15 mouse cellular contexts compared by ENCODE assay signal in the genomic region with DNA sequence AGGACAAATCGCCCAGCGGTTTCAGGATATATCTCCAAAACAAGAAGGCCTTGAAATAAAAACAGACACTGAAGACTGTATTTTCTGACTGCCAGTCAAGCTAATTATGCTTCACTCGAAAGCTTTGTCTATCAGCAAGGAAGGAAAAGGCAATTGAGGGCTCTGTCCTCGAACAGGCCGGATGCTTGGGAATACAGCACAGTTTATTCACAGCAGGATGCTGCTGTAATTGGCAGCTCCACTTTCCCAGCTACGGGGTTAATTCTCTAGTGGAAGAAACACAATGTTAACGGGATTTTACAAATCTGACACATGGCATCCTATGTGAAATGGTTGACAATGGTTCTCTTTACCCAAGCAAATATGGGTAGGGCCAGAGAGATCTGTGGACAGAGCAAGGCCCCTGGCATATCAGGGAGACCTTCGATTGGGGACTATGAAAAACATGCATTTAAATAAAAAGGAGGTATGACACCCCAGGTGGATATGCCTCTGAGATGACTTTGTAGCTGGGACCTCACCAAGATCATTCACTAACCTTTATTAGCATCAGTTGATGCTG.
DNase-seq lines count a peak whose midpoint lies in the region; ATAC-seq lines count a peak whose summit lies in the region.
"Had no signal": no experiment of that assay in that cellular context is flagged by ENCODE, and none has a peak within 500 bp of the region (broad histone marks: within the 10 kb centered on the region; RNA-seq: fewer than 3 reads in every experiment).

No protein-coding gene starts in this region.

- H3K9me3 ChIP-seq in midbrain, embryonic 13.5 days: no peaks in the 10 kb centered on the region
- H3K9me3 ChIP-seq in midbrain, embryonic 11.5 days (ENCODE audit: control insufficient read depth, low read length): no peaks in the 10 kb centered on the region
- no peaks in the 10 kb centered on the region for H3K9me3 ChIP-seq in forebrain, embryonic 14.5 days (replicated peaks; ENCODE audit: control insufficient read depth, low read length)
- no peaks in the 10 kb centered on the region for H3K9me3 ChIP-seq in midbrain, embryonic 14.5 days (ENCODE audit: control insufficient read depth, low read length)
- H3K9me3 ChIP-seq: lung, embryonic 15.5 days had no signal

- H3K9ac ChIP-seq in midbrain, embryonic 13.5 days (replicated peaks): no peak overlapping the region
- H3K9ac ChIP-seq in midbrain, embryonic 11.5 days (ENCODE audit: low read length): no peak overlapping the region
- H3K9ac ChIP-seq in forebrain, embryonic 14.5 days (ENCODE audit: low read length): no peak overlapping the region
- H3K9ac ChIP-seq in midbrain, embryonic 14.5 days (replicated peaks; ENCODE audit: low read length): no peak overlapping the region
- H3K9ac ChIP-seq: lung, embryonic 15.5 days had no signal

- no peaks in the 10 kb centered on the region for H3K36me3 ChIP-seq in midbrain, embryonic 13.5 days
- no peaks in the 10 kb centered on the region for H3K36me3 ChIP-seq in midbrain, embryonic 11.5 days (ENCODE audit: control insufficient read depth, insufficient read depth, low read length)
- no peaks in the 10 kb centered on the region for H3K36me3 ChIP-seq in forebrain, embryonic 14.5 days (ENCODE audit: control insufficient read depth, insufficient read depth, low read length)
- no peaks in the 10 kb centered on the region for H3K36me3 ChIP-seq in midbrain, embryonic 14.5 days (ENCODE audit: control insufficient read depth, insufficient read depth, low read length)
- H3K36me3 ChIP-seq: lung, embryonic 15.5 days had no signal

- H3K27ac ChIP-seq in midbrain, embryonic 13.5 days: peak overlapping the region; percentile 41
- H3K27ac ChIP-seq in midbrain, embryonic 11.5 days (ENCODE audit: low read depth, low read length): no peak overlapping the region
- H3K27ac ChIP-seq in forebrain, embryonic 14.5 days (ENCODE audit: low read depth, low read length): peak overlapping the region; percentile 65
- H3K27ac ChIP-seq in midbrain, embryonic 14.5 days (replicated peaks; ENCODE audit: low read depth, low read length): peak overlapping the region; percentile 5
- H3K27ac ChIP-seq: lung, embryonic 15.5 days had no signal

- H3K4me1 ChIP-seq in midbrain, embryonic 13.5 days (replicated peaks): peaks cover 18% of the 10 kb centered on the region
- peaks cover 2% of the 10 kb centered on the region; the same call in 1 of the 2 replicates for H3K4me1 ChIP-seq in midbrain, embryonic 11.5 days (ENCODE audit: control insufficient read depth, insufficient read depth, low read length)
- peaks cover 10% of the 10 kb centered on the region for H3K4me1 ChIP-seq in forebrain, embryonic 14.5 days (ENCODE audit: control insufficient read depth, insufficient read depth, low read length)
- H3K4me1 ChIP-seq in midbrain, embryonic 14.5 days (ENCODE audit: control insufficient read depth, insufficient read depth, low read length): peaks cover 11% of the 10 kb centered on the region

- ATAC-seq in midbrain, embryonic 13.5 days: peak; percentile 55; the same call in 1 of the 2 replicates
- no peak for ATAC-seq in midbrain, embryonic 11.5 days (ENCODE audit: low FRiP score)
- ATAC-seq in forebrain, embryonic 14.5 days: peak; percentile 68
- no peak for ATAC-seq in midbrain, embryonic 14.5 days (ENCODE audit: low FRiP score, low TSS enrichment)

- H3K27me3 ChIP-seq in midbrain, embryonic 13.5 days: no peaks in the 10 kb centered on the region
- no peaks in the 10 kb centered on the region for H3K27me3 ChIP-seq in midbrain, embryonic 11.5 days (ENCODE audit: control insufficient read depth, insufficient read depth, low read length)
- H3K27me3 ChIP-seq in forebrain, embryonic 14.5 days (replicated peaks; ENCODE audit: control insufficient read depth, insufficient read depth, low read length): no peaks in the 10 kb centered on the region
- H3K27me3 ChIP-seq in midbrain, embryonic 14.5 days (ENCODE audit: control insufficient read depth, insufficient read depth, low read length): no peaks in the 10 kb centered on the region
- H3K27me3 ChIP-seq: lung, embryonic 15.5 days had no signal

- 20% methylated on average over 8 of the region's 8 CpGs for WGBS in midbrain, embryonic 13.5 days
- 49% methylated on average over 8 of the region's 8 CpGs for WGBS in midbrain, embryonic 11.5 days
- WGBS in forebrain, embryonic 14.5 days: 4% methylated on average over 8 of the region's 8 CpGs
- WGBS in midbrain, embryonic 14.5 days: 19% methylated on average over 8 of the region's 8 CpGs

- no peak overlapping the region for H3K4me3 ChIP-seq in midbrain, embryonic 13.5 days (replicated peaks)
- no peak overlapping the region for H3K4me3 ChIP-seq in midbrain, embryonic 11.5 days (ENCODE audit: low read depth, low read length)
- H3K4me3 ChIP-seq in forebrain, embryonic 14.5 days (ENCODE audit: low read depth, low read length): no peak overlapping the region
- H3K4me3 ChIP-seq in midbrain, embryonic 14.5 days (replicated peaks; ENCODE audit: low read depth, low read length): no peak overlapping the region
- H3K4me3 ChIP-seq: lung, embryonic 15.5 days had no signal

- no peak for DNase-seq in midbrain, embryonic 11.5 days (ENCODE audit: low spot score, missing footprints)
- DNase-seq in forebrain, embryonic 14.5 days (ENCODE audit: low spot score): peak; percentile 70
- DNase-seq in midbrain, embryonic 14.5 days: peak; percentile 70
- no peak for DNase-seq in ovary, postnatal 36 days (ENCODE audit: low spot score)
- DNase-seq in spleen, postnatal 36 days (ENCODE audit: low spot score in 2 of 2): no peak
- DNase-seq in adrenal gland, adult (ENCODE audit: inconsistent age in 2 of 2, low spot score in 1 of 2): no peak
- DNase-seq: cerebellum, adult 11 months; gastrocnemius, postnatal 25 days; kidney, adult 18-20 months; kidney, postnatal 25 days; layer of hippocampus, adult 9-11 months; spleen, adult 18-20 months had no signal

- no peak overlapping the region for H3K4me2 ChIP-seq in midbrain, embryonic 13.5 days (replicated peaks)
- no peak overlapping the region for H3K4me2 ChIP-seq in midbrain, embryonic 11.5 days
- 0 out of 2 replicates have a peak overlapping the region, but pooled peaks have one; percentile 6 for H3K4me2 ChIP-seq in forebrain, embryonic 14.5 days (ENCODE audit: low read length)
- no peak overlapping the region for H3K4me2 ChIP-seq in midbrain, embryonic 14.5 days (ENCODE audit: low read length)
- H3K4me2 ChIP-seq: heart, embryonic 11.5 days; lung, embryonic 15.5 days had no signal

Comparison
In these comparisons a context has a peak if more than half of its experiments do, and no peak if none do; other contexts are left out.
1. ATAC-seq: peak in midbrain, embryonic 13.5 days (single experiment) and forebrain, embryonic 14.5 days (single experiment); none in midbrain, embryonic 11.5 days (single experiment) and midbrain, embryonic 14.5 days (single experiment).
2. DNase-seq: peak in forebrain, embryonic 14.5 days (single experiment) and midbrain, embryonic 14.5 days (single experiment); none in midbrain, embryonic 11.5 days (single experiment), ovary, postnatal 36 days (single experiment), spleen, postnatal 36 days (0 of 2) and adrenal gland, adult (0 of 2).